Mouse (Mus musculus): Measurements from ENCODE around the gene Slc27a3. TPM values are rescaled to one million over a fixed set of nuclear protein-coding genes. Genes with fewer than 3 reads are reported as not detected.
"Not testable (repeated sequence)": the region's sequence is repeated elsewhere in the genome, so short reads cannot be mapped to it uniquely, and the experiment has no call there.

Gene Slc27a3
- total RNA-seq, 2 experiments from 2014 or later = 0.28 to 7.3 TPM

DNA sequence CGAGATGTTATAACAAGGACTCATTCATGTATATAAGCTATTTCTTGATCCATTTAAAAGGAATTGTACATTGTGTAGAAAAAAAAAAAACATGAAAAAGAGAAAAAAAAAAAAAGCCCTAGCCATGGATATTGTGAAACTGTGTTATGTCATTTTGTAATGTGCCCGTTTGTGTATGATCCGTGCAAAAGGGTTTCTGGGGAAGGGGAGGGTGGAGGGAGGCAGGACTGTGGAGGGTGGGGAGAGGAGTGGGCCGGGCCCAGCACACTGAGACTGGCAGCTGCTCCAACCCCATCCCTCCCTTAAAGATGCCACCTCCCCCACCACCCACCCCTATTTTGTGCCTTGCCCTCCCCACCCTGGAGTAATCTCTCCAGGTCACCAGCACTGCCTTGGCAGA is 28.3 kb downstream of the Slc27a3 start:
- no peak for ATAC-seq (replicated peaks; ENCODE audit: low FRiP score, low TSS enrichment, poor library complexity, severe bottlenecking)

DNA sequence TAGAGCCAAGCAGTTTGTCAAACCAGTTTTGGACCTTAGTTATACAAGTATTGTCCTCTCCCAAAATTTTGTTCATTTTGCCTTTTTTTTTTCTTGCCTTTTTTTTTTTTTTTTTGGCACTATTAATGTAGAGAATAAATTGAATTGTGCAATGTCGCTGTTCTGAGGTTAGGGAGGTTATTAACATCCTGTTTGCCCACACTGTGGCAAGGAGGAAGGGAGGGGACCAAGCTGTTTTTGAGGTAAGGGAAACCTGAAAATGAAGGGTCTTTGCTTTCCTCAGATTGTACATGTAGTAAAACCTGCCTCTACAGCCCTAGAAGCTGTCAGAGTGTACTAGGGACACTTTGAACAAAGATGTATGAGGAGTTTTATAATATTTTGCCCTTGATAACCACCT is 30.5 kb downstream of the Slc27a3 start:
- no peak for ATAC-seq (replicated peaks; ENCODE audit: low FRiP score, low TSS enrichment, poor library complexity, severe bottlenecking)

DNA sequence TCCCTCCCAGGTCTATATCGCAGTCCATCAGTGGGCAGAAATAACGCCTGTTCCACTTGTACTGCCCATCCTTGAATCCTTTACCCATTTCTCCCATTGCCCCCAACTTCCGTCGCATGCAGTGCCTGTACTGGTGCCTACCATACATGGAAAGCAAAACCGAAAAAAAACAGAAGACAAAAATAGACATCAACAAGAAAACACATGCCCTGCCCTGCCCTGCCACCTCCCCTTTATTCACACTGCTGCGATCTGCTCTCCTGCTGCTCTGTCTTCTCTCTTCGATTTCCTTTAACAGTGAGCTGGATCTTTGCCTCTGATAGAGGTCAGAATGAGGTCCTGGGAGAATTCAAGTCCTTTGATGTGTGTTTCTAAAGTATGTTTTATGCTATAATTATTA is 31.8 kb downstream of the Slc27a3 start:
- ATAC-seq (replicated peaks; ENCODE audit: low FRiP score, low TSS enrichment, poor library complexity, severe bottlenecking) = no peak

DNA sequence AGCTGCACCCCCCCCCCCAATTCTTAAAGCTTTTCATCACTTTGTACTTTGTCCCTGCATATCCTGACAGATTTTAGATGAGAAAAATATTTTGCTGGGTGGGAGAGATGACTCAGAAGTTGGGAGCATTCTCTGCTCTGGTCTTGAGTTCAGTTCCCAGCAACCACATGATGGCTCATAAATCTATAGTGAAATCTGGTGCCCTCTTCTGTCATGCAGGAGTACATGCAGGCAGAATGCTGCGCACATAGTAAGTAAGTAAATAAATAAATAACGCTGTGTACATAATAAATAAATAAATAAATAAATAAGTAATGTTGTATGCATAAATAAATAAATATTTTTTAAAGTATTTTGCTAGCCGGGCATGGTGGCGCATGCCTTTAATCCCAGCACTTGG is 41.9 kb downstream of the Slc27a3 start:
- no peak for ATAC-seq (replicated peaks; ENCODE audit: low FRiP score, low TSS enrichment, poor library complexity, severe bottlenecking)

- ATAC-seq (replicated peaks; ENCODE audit: low FRiP score, low TSS enrichment, poor library complexity, severe bottlenecking) = not testable (repeated sequence)
These were observed 46.9 kb downstream of the Slc27a3 start for GRCm38 (mm10) chr3:90342853-90343252.

DNA sequence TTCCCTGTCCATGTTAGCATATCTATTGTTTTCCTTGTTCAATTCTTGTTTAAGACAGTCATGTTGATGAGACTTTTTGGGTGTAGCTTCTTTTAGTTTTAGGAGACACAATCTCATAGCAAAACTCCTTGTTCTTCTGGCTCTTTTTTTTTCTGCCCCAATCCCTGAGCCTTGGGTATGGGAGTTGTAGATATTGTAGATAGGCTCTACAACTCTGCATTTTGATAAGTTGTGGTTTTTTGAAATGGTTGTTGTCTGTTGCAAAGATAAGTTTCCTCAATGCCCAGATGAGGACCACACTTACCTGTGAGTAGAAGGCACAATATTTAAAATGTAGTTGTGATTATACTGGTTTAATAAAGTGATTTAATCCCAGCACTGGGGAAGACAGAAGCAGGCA is 49.6 kb downstream of the Slc27a3 start:
- 0 out of 2 replicates have a peak, but pooled peaks have one; percentile 34 for ATAC-seq (replicated peaks; ENCODE audit: low FRiP score, low TSS enrichment, poor library complexity, severe bottlenecking)

DNA sequence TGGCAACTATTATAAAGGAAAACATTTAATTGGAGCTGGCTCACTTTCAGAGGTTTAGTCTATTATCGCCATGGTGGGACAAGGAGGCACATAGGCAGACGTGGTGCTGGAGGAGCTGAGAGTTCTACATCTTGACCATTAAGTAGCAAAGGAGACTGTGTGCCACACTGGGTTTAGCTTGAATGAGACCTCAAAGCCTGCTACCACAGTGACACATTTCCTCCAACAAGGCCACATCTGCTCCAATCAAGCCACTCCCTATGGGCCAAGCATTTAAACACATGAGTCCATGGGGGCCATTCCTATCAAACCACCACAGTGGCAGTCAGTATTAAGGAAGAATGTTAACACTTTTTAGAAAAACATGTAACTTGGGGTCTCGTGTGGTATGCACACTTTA is 51.5 kb downstream of the Slc27a3 start:
- no peak for ATAC-seq (replicated peaks; ENCODE audit: low FRiP score, low TSS enrichment, poor library complexity, severe bottlenecking)

DNA sequence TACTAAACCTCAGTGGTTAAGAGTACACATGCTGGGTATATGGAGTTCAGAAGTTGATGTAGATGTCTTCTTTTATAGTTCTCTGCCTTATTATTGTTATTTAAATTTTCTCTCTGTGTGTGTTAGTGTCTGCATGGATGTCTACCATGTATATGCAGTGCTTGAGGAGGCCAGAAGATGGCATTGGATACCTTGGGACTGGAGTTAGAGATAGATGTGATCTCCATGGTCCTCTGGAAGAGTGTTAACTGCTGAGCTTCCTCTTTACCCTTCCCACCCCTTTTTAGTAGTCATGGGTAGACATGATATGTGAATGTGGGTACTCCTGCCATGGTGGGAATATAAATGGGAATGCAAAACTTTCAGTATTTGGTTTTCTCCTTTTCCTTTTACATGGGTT is 54.2 kb downstream of the Slc27a3 start:
- no peak for ATAC-seq (replicated peaks; ENCODE audit: low FRiP score, low TSS enrichment, poor library complexity, severe bottlenecking)

Other genes with a start within 250 kb of the Slc27a3 start
- 6,200 and 6,584 TPM in 2 replicates for gene Rps27, start 176.3 kb downstream of the Slc27a3 start, total RNA-seq (2014; fragmentation: Nextera tagmentation)
- gene Rps27, start 176.3 kb downstream of the Slc27a3 start, total RNA-seq (2017) = 4,833 and 5,025 TPM in 2 replicates
- 4.0 TPM in 1 of 2 replicates, not detected in the other for gene Rab13, start 176.2 kb downstream of the Slc27a3 start, total RNA-seq (2014; fragmentation: Nextera tagmentation)
- gene Rab13, start 176.2 kb downstream of the Slc27a3 start, total RNA-seq (2017) = 0.38 and 0.72 TPM in 2 replicates
- 72.0 and 95.1 TPM in 2 replicates for gene Jtb, start 158.3 kb downstream of the Slc27a3 start, total RNA-seq (2014; fragmentation: Nextera tagmentation)
- 38.3 and 48.5 TPM in 2 replicates for gene Jtb, start 158.3 kb downstream of the Slc27a3 start, total RNA-seq (2017)
- gene Creb3l4, start 146.4 kb downstream of the Slc27a3 start, total RNA-seq (2014; fragmentation: Nextera tagmentation) = not detected in 2 replicates
- not detected in 2 replicates for gene Creb3l4, start 146.4 kb downstream of the Slc27a3 start, total RNA-seq (2017)
- 21.9 and 23.2 TPM in 2 replicates for gene Slc39a1, start 141.8 kb downstream of the Slc27a3 start, total RNA-seq (2014; fragmentation: Nextera tagmentation)
- 27.2 and 36.8 TPM in 2 replicates for gene Slc39a1, start 141.8 kb downstream of the Slc27a3 start, total RNA-seq (2017)
- 33.0 and 45.4 TPM in 2 replicates for gene Crtc2, start 135.8 kb downstream of the Slc27a3 start, total RNA-seq (2014; fragmentation: Nextera tagmentation)
- 5.6 and 10.8 TPM in 2 replicates for gene Crtc2, start 135.8 kb downstream of the Slc27a3 start, total RNA-seq (2017)
- 32.4 and 33.3 TPM in 2 replicates for gene Dennd4b, start 124.8 kb downstream of the Slc27a3 start, total RNA-seq (2014; fragmentation: Nextera tagmentation)
- gene Dennd4b, start 124.8 kb downstream of the Slc27a3 start, total RNA-seq (2017) = 7.0 and 21.5 TPM in 2 replicates
- gene Gatad2b, start 96.8 kb downstream of the Slc27a3 start, total RNA-seq (2014; fragmentation: Nextera tagmentation) = 65.5 and 68.0 TPM in 2 replicates
- 23.8 and 28.5 TPM in 2 replicates for gene Gatad2b, start 96.8 kb downstream of the Slc27a3 start, total RNA-seq (2017)
- gene Ints3, start 43.7 kb upstream of the Slc27a3 start, total RNA-seq (2014; fragmentation: Nextera tagmentation) = 39.0 and 39.3 TPM in 2 replicates
- 16.4 and 23.2 TPM in 2 replicates for gene Ints3, start 43.7 kb upstream of the Slc27a3 start, total RNA-seq (2017)
- 0.22 TPM in 1 of 2 replicates, not detected in the other for gene Npr1, start 75.9 kb upstream of the Slc27a3 start, total RNA-seq (2014; fragmentation: Nextera tagmentation)
- not detected in 2 replicates for gene Npr1, start 75.9 kb upstream of the Slc27a3 start, total RNA-seq (2017)
- gene Ilf2, start 86.2 kb upstream of the Slc27a3 start, total RNA-seq (2014; fragmentation: Nextera tagmentation) = 113 and 117 TPM in 2 replicates
- gene Ilf2, start 86.2 kb upstream of the Slc27a3 start, total RNA-seq (2017) = 236 and 240 TPM in 2 replicates
- gene Snapin, start 101.1 kb upstream of the Slc27a3 start, total RNA-seq (2014; fragmentation: Nextera tagmentation) = 37.0 and 38.1 TPM in 2 replicates
- 19.5 and 48.6 TPM in 2 replicates for gene Snapin, start 101.1 kb upstream of the Slc27a3 start, total RNA-seq (2017)
- gene Chtop, start 119.6 kb upstream of the Slc27a3 start, total RNA-seq (2014; fragmentation: Nextera tagmentation) = 122 and 154 TPM in 2 replicates
- gene Chtop, start 119.6 kb upstream of the Slc27a3 start, total RNA-seq (2017) = 118 and 119 TPM in 2 replicates
- gene S100a1, start 124.5 kb upstream of the Slc27a3 start, total RNA-seq (2014; fragmentation: Nextera tagmentation) = 27.2 and 33.2 TPM in 2 replicates
- gene S100a1, start 124.5 kb upstream of the Slc27a3 start, total RNA-seq (2017) = 55.0 and 57.4 TPM in 2 replicates
- gene S100a13, start 124.5 kb upstream of the Slc27a3 start, total RNA-seq (2014; fragmentation: Nextera tagmentation) = 14.8 and 33.6 TPM in 2 replicates
- 36.2 and 58.0 TPM in 2 replicates for gene S100a13, start 124.5 kb upstream of the Slc27a3 start, total RNA-seq (2017)
- not detected in 2 replicates for gene S100a14, start 136.9 kb upstream of the Slc27a3 start, total RNA-seq (2014; fragmentation: Nextera tagmentation)
- 4.1 TPM in 1 of 2 replicates, not detected in the other for gene S100a14, start 136.9 kb upstream of the Slc27a3 start, total RNA-seq (2017)
- gene S100a16, start 147.3 kb upstream of the Slc27a3 start, total RNA-seq (2014; fragmentation: Nextera tagmentation) = not detected in 2 replicates
- gene S100a16, start 147.3 kb upstream of the Slc27a3 start, total RNA-seq (2017) = not detected in 2 replicates
- not detected in 2 replicates for gene S100a3, start 170.6 kb upstream of the Slc27a3 start, total RNA-seq (2014; fragmentation: Nextera tagmentation)
- not detected in 2 replicates for gene S100a3, start 170.6 kb upstream of the Slc27a3 start, total RNA-seq (2017)
- gene S100a2, start 200.3 kb upstream of the Slc27a3 start, total RNA-seq (2014; fragmentation: Nextera tagmentation) = not detected in 2 replicates
- not detected in 2 replicates for gene S100a2, start 200.3 kb upstream of the Slc27a3 start, total RNA-seq (2017)
- gene Gm42674, start 212.0 kb upstream of the Slc27a3 start, total RNA-seq (2014; fragmentation: Nextera tagmentation) = not detected in 2 replicates
- gene Gm42674, start 212.0 kb upstream of the Slc27a3 start, total RNA-seq (2017) = not detected in 2 replicates
- gene S100a4, start 213.8 kb upstream of the Slc27a3 start, total RNA-seq (2014; fragmentation: Nextera tagmentation) = 3.8 TPM in 1 of 2 replicates, not detected in the other
- gene S100a4, start 213.8 kb upstream of the Slc27a3 start, total RNA-seq (2017) = 6.7 and 23.6 TPM in 2 replicates
- not detected in 2 replicates for gene S100a5, start 218.6 kb upstream of the Slc27a3 start, total RNA-seq (2014; fragmentation: Nextera tagmentation)
- not detected in 2 replicates for gene S100a5, start 218.6 kb upstream of the Slc27a3 start, total RNA-seq (2017)
- 2.0 and 21.9 TPM in 2 replicates for gene S100a6, start 222.9 kb upstream of the Slc27a3 start, total RNA-seq (2014; fragmentation: Nextera tagmentation)
- gene S100a6, start 222.9 kb upstream of the Slc27a3 start, total RNA-seq (2017) = 0.94 TPM in 1 of 2 replicates, not detected in the other

Measured in megakaryocyte-erythroid progenitor cell, adult 5-6 weeks (primary cell).